Mouse (Mus musculus) R1 (cell line): ENCODE measurements around the gene Mmp19.

Experiments used
- DNase-seq: peaks from one replicate; pipeline ENCODE4 v3.0.0-alpha.2; 2018; ENCODE audit warnings: low read depth, low spot score

Mmp19 gene

DNA sequence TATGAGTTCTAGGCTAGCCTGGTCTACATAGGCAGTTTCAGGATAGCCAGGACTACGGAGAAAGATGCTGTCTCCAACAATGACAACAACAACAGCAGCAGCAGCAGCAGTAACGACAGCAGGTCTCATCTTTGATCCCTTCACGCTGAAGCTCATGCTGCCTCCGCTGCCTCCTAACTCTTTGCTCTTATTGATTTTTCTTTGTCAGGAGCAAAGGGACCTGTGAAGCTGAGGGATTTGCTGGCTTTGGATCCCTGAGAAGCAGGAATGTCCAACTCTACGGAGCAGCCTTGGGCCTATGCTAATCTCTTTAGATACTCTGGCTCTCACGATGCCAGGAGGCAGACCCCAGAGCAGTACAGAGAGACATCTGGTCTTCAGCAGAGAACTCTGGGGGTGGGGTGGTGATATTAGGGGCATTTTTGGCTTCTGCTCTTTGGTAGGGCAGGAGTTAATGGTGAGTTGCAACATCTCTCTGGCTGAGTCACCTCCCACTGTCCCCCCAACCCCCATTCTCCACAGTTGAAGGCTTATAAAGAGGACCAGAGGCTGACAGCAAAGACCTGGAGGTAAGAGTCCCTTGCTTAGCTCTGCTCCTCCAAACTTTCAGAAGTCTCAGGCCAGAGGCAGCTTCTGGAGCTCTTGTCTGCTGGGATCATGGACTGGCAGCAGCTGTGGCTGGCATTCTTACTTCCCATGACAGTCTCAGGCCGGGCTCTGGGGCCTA is at the start of gene Mmp19:
TSS of gene Mmp19 (plus strand) at position 513 of the 727 bp plus-strand sequence.
- DNase-seq: no peak

- peak; percentile 49 for DNase-seq
Observed at GRCm38 (mm10) chr10:128742616-128743015, 48.1 kb upstream of the Mmp19 start.

DNA sequence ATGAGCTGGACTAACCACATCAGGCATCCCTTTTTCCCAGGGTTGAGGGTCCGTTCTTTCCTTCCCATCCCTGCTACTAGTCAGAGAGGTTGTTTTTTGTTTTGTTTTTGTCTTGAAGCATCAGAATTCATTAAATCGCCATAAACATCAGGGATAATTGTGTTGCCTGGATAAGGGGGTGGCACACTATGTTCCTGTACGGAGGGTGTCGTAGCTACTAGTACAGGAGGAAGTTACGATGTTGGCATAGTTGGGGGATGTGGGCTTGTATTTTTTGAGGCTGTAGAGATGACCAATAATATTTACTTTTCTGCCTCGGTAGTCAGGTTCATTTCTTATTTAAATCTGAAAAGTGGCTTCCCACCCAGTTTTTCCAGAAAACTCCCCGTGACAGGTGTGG is 47.5 kb upstream of the Mmp19 start:
- no peak for DNase-seq

DNA sequence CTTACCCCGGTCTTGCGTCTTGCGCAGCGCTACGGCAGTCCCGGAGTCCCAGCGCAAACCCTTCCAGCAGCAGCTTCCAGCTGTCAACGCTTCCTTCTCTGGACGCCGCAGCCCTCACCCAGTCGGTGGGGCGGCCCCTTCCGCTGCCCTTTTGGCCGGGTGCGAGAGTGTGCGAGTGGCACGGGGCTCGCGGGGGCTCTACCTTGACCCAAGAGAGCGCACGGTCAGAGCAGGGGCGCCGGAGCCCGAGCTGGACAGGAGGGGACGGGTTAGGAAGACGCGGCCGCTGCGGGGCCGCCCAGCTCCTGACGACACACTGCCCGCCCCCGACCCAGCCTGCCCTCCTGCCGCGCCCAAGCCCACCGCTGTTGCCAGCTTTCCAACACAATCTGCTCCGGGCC is 46.9 kb upstream of the Mmp19 start:
- peak; percentile 49 for DNase-seq

- peak; percentile 20 for DNase-seq
Observed at GRCm38 (mm10) chr10:128744211-128744610, 46.5 kb upstream of the Mmp19 start.

- DNase-seq: peak; percentile 74
Observed at GRCm38 (mm10) chr10:128744680-128745601, 45.8 kb upstream of the Mmp19 start, which contains the start of gene Dgka. TSS of gene Dgka (minus strand) at chr10:128744855.

GRCm38 (mm10) chr10:128745946-128746613 is 44.6 kb upstream of the Mmp19 start:
- peak; percentile 41 for DNase-seq

DNA sequence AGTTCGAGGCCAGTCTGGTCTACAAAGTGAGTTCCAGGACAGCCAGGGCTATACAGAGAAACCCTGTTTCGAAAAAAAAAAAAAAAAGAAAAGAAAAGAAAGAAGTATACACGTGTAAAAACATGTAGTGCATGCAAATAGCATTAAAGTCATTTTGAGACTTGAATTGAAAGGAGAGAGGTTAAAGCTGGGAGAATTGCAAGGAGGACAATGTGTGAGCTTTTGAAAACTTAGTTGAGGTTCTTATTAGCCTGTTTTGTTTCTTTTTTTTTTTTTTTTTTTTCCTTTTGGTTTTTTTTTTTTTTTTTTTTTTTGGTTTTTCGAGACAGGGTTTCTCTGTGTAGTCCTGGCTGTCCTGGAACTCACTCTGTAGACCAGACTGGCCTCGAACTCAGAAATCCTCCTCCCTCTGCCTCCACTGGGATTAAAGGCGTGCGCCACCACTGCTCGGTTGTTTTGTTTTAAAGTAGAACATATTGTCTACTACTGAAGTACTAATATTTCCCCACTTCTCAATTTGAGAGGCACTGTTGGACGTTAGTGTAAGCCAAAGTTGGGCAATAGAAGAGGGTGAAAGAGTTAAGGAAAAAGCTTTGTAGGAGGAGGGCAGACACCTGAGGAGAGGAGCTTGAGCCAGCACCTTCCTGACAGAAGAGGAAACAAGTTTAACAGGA is 43.6 kb upstream of the Mmp19 start:
- DNase-seq: no peak

- DNase-seq: peak; percentile 99
Observed at GRCm38 (mm10) chr10:128747646-128748251, 43.0 kb upstream of the Mmp19 start, which contains the start of gene Pym1. TSS of gene Pym1 (plus strand) at chr10:128747889.

- peak; percentile 96 for DNase-seq
Observed at GRCm38 (mm10) chr10:128748252-128748864, 42.4 kb upstream of the Mmp19 start.

GRCm38 (mm10) chr10:128772895-128773294 is 17.8 kb upstream of the Mmp19 start:
- peak; percentile 34 for DNase-seq

- peak; percentile 65 for DNase-seq
Observed at GRCm38 (mm10) chr10:128773685-128774084, 17.0 kb upstream of the Mmp19 start.

GRCm38 (mm10) chr10:128778441-128778840 is 12.3 kb upstream of the Mmp19 start:
- no peak for DNase-seq

GRCm38 (mm10) chr10:128779011-128779795 is 11.5 kb upstream of the Mmp19 start:
- DNase-seq: peak; percentile 38

DNA sequence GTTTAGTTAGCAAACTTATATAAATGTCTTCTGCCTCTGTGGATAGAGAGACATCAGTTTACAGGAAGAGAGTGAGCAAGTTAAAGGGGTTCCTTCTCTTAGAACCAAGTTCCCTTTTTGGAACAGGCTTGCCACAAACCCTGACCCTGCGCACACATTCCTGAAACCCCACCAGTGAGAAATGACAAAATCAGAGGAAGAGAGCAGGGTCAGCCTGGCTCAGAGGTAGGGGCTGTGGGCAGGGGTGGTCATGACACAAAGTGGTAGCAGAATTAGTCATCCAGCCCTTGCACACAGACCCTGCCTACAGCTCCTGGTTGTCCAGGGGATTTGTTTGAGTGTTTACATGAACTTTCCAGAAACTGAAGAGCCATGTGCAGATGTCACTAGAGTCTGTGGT is 10.5 kb upstream of the Mmp19 start:
- DNase-seq: no peak

- no peak for DNase-seq
Observed at GRCm38 (mm10) chr10:128792041-128792440, 1.3 kb downstream of the Mmp19 start.

DNA sequence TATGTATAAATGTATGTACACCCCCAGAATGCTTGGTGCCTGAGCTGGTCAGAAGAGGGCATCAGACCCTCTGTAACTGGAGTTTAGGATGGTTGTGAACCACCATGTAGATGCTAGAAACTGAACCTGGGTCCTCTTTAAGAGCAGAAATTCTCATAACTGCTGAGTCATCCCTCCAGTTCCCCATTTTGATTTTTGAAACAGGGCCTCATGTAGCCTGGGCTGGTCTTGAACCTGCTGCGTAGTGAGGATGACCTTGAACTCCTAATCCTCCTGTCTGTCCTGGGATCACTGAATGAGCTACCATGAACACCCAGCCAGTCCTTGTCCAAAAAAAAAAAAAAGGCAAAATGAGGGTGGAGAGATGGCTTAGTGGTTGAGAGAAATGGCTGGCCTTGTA is 2.5 kb downstream of the Mmp19 start:
- DNase-seq: no peak

DNA sequence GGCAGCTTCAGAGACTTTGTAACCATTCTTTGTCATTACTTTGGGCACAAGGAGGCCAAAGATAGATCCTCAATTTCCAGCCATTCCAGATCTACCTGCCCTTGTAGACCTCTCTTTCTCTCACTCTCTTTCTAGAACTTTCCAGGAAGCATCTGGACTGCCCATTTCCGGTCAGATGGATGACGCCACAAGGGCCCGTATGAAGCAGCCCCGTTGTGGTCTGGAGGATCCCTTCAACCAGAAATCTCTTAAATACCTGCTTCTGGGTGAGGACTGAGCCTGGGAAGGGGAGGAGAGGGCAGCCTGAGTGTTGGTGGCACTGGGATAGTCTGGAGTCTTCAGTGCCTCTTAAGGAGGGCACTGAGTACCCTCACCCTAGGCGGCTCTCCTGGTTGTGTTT is 3.7 kb downstream of the Mmp19 start:
- no peak for DNase-seq

GRCm38 (mm10) chr10:128795581-128795980 is 4.9 kb downstream of the Mmp19 start:
- no peak for DNase-seq

DNA sequence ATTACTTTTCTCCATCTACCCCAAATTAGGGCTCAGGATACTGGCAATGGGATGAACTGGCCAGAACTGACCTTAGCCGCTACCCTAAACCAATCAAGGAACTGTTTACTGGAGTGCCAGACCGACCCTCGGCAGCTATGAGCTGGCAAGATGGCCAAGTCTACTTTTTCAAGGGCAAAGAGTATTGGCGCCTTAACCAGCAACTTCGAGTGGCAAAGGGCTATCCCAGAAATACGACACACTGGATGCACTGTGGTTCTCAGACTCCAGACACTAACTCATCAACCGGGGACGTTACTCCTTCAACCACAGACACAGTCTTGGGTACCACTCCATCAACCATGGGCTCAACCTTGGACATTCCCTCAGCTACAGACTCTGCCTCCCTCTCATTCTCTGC is 8.0 kb downstream of the Mmp19 start:
- no peak for DNase-seq
